Mouse (Mus musculus) cerebellum, adult 2 months (tissue): ENCODE data around the gene Crlf2. TPM values are rescaled to one million over a fixed set of nuclear protein-coding genes. Genes with fewer than 3 reads are reported as not detected.

Experiments used
- DNase-seq, 2 experiments: peaks; one replicate each; pipeline ENCODE4 v3.0.0; 2021
- H3K27ac ChIP-seq: fragments of 200-500 bp; 2 replicates; pipeline ENCODE4 v1.5.1; 2012; ENCODE audit warnings: low read length, control low read depth, inconsistent platforms; ENCODE audit not compliant: insufficient read depth
- H3K27me3 ChIP-seq: fragments of 200-500 bp; 2 replicates; pipeline ENCODE4 v1.6.1; 2012; ENCODE audit warnings: inconsistent platforms, mild to moderate bottlenecking, low read length, moderate library complexity; ENCODE audit not compliant: control insufficient read depth, insufficient read depth
- H3K4me1 ChIP-seq: fragments of 200-500 bp; 2 replicates; pipeline ENCODE4 v1.6.1; 2011; ENCODE audit warnings: low read length; ENCODE audit not compliant: control insufficient read depth, insufficient read depth
- H3K4me3 ChIP-seq: fragments of 200-500 bp; replicated peaks from 2 replicates; pipeline ENCODE3; 2011; ENCODE audit warnings: mild to moderate bottlenecking, low read depth, low read length, control low read depth; ENCODE audit not compliant: insufficient read depth
- CTCF ChIP-seq: fragments of 200-500 bp; IDR thresholded peaks from 2 replicates; pipeline ENCODE4 v1.5.1; 2011; ENCODE audit warnings: low read depth, mild to moderate bottlenecking, control low read depth, low read length, moderate library complexity, borderline replicate concordance; ENCODE audit not compliant: insufficient read depth
- POLR2A ChIP-seq: fragments of 200-500 bp; IDR thresholded peaks from 2 replicates; pipeline ENCODE4 v1.6.1; 2011; ENCODE audit warnings: low read length, control low read depth, borderline replicate concordance; ENCODE audit not compliant: insufficient read depth
- WGBS: fragments of 180-500 bp; shearing (Covaris S2); methylation state at CpG from one replicate; pipeline ENCODE4 v1.1.7; 2018; 5-methylcytosine and 5-hydroxymethylcytosine counted together
- polyA plus RNA-seq: library from polyadenylated mRNA; depleted of rRNA; stranded (reverse); fragments of >200 nt; gene quantifications from 2 replicates; pipeline ENCODE4 v1.2.3, GENCODE M21; 2012; rRNA removed

The Crlf2 gene
- polyA plus RNA-seq, result 15.7 and 17.5 TPM in 2 replicates

DNA sequence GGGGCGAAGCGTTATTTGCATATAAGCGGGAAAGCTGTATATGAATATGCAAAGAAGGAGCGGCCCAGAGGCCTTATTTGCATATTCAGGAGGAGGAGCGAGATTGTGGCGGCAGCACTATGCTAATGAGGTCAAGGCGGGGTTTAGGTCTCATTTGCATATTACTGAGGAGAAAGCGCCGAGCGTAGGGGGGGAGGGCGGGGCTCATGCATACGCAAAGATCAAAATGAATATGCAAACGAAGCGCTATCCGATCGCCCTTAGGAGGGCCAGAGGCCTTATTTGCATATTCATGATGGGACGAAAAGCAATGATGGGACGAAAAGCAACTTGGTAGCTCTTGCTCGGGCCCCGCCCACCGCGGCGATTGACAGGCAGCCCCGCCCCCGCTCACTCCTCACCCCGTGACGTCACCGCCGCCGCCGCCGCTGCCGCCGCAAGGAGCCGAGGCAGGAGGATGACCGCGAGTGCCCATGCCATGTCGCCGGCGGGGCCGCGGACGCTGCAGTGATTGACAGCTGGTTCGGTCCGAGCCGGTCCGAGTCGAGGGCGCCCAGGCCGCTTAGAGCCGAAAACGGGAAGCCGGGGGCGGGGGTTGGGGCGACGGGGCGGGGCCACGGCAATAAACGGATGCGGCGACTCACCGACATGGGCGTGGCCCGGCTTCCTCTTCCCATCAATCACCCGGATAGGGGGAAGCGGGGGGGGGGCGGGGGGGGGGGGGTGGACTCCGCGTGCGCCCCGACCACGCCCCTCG is at the start of gene Crlf2:
Gene Crlf2, minus strand, starts transcription at position 590 of the 757 bp plus-strand sequence.
- TF ChIP-seq CTCF (no peak), POLR2A (no peak)
- H3K4me3 ChIP-seq, result peak within 1 kb of the TSS; percentile 82

DNA sequence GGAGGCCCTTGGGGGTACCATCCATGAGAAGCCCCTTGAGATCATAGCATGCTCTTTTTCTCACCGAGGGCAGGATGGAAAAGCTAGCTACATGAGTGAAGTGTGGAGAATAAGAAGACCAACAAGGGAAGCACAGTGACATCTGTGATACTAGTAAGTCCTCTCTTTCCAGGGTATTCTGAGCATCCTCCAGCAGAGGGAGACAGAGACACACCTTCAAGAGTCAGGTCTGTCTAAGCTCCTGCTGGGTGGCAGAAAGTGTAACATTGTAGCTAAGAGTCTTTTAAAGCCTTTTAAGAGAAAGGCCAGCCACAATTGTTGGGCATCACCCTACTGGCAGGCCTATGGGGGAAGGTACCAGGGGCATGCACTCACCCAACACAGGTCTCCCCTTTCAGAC is 43.8 kb upstream of the Crlf2 start:
- DNase-seq, result no peak
- WGBS, result 39% methylated on average over 1 of the region's 1 CpGs
- Histone ChIP-seq H3K27me3 (no peaks in the 10 kb centered on the region; the same call in 1 of the 2 replicates), H3K27ac (no peak overlapping the region), H3K4me1 (no peaks in the 10 kb centered on the region), H3K4me3 (no peak overlapping the region)
- peak; percentile 22; the same call in 1 of the 2 replicates for TF ChIP-seq CTCF
- no peak for TF ChIP-seq POLR2A

More for the DNA sequence above, at the start of gene Crlf2:
- Histone ChIP-seq H3K4me1 (no peaks in the 10 kb centered on the region), H3K27me3 (no peaks in the 10 kb centered on the region; the same call in 1 of the 2 replicates), H3K27ac (peak within 1 kb of the TSS; percentile 95)
- peak; percentile 94 to 96 for DNase-seq
- under 1% methylated on average over 68 of the region's 73 CpGs for WGBS

DNA sequence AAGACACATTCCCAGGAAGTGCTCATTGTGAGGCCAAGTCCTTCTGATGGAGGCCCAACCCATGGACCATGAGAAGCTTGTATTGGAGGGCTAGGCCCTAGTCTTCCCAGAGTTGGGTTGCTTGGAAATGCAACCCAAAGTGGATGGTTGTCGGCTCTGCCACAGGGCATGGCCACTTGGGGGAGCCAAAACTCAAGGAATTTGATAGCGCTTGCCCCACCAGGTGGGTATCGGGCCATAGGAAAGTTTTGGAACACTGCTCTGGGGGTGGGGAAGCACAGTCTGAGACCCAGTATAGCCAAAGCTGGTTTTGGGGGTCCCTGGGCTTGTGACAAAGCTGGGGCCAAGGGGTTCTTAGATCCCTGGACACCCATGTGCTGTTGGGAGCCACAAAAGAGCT is 42.3 kb upstream of the Crlf2 start:
- H3K27me3 ChIP-seq, result no peaks in the 10 kb centered on the region; the same call in 1 of the 2 replicates
- DNase-seq, result no peak
- no peak for TF ChIP-seq POLR2A
- TF ChIP-seq CTCF, result peak; percentile 46; the same call in 1 of the 2 replicates
- no peaks in the 10 kb centered on the region for H3K4me1 ChIP-seq
- 16% methylated on average over 3 of the region's 3 CpGs for WGBS
- H3K27ac ChIP-seq, result no peak overlapping the region
- H3K4me3 ChIP-seq, result no peak overlapping the region

DNA sequence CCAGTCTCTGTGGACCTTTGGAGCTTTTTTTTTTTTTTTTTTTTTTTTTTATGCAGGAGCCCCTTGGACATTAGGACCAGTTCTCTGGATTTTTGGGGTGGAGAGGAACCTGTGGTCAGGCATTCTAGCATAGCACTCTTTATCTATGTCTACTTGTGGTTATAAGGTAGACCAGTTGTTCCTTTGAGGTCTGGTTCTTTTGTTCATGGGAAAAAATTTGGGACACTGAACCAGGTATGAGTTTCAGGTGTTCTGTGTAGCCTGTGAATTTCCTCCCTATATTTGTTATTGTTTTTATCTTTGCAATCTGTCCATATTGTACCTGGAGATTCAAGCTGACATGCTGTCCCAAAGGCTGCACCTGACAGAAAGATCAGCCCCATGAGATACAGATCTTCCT is 40.1 kb upstream of the Crlf2 start:
- H3K4me3 ChIP-seq, result no peak overlapping the region
- no peak for TF ChIP-seq CTCF
- no peaks in the 10 kb centered on the region for H3K4me1 ChIP-seq
- no peak for DNase-seq
- H3K27ac ChIP-seq, result no peak overlapping the region
- H3K27me3 ChIP-seq, result no peaks in the 10 kb centered on the region

DNA sequence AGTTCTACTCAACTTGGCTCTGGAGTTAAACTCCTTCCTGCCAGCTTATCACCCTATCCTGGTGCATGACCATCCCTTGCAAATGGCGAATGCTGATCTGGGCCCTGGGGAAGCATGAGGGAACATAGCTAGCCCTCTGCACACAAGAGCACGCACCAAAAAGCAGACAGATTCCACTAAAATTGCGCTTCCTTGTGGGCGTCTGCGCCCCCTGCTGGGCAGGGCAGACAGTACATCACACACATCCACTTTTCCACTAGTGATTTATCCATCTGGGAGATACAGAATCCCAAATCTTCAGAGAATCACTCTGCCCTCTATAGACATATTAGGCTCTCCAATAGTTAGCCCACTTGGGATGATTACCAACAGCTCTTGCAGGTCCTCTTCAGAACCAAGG is 37.9 kb upstream of the Crlf2 start:
- no peak for TF ChIP-seq POLR2A
- 0 out of 2 replicates have a peak, but pooled peaks have one; percentile 3 for TF ChIP-seq CTCF
- no peak for DNase-seq
- WGBS, result 49% methylated on average over 5 of the region's 5 CpGs
- Histone ChIP-seq H3K27me3 (no peaks in the 10 kb centered on the region), H3K4me3 (no peak overlapping the region), H3K4me1 (no peaks in the 10 kb centered on the region), H3K27ac (no peak overlapping the region)

DNA sequence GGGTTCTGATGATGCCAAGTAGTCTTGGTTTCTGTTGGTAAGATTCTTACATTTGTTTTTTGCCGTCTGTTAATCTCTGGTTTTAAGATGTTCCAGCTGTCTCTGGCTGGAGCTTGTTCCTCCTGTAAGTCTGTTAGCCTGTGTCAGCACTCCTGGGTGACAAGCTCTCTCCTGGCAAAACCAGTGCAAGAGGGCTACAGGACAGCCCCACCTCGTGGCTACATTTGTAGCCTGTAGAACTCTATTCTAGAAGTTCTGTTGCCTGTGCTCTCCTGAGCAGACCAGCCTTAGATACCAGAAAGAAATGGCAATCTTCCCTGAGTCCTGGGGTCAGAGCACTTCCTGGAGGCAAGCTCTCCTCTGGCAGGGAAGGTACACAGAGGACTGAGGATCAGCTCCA is 4.0 kb upstream of the Crlf2 start:
- no peak for TF ChIP-seq POLR2A

DNA sequence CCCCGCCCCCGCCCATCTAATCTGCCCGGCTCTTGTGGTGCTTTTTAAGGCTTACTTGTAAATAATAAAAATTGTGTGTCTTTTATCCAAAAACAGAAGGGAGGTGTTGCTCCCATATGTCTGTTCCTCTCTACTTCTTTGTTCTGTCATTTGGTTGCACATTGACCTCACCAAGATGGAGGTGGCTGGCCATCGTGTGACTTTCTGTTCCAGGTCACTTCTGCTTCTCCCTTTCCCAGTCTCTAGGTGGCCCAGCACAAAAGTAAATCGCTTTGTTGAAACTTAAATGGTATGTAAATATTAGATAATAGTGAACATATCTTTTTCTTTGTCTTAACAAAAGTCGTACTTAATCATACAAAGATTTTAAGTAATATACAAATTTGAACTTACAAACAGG is 398 bp upstream of the Crlf2 start:
- H3K27ac ChIP-seq, result no peak overlapping the region
- no peaks in the 10 kb centered on the region for H3K4me1 ChIP-seq
- no peak for TF ChIP-seq POLR2A
- no peak for TF ChIP-seq CTCF
- no peak overlapping the region for H3K4me3 ChIP-seq
- 20% methylated on average over 6 of the region's 6 CpGs for WGBS
- peak in 1 of 2 experiments; percentile 27 for DNase-seq
- H3K27me3 ChIP-seq, result no peaks in the 10 kb centered on the region; the same call in 1 of the 2 replicates

More for the DNA sequence above, 4.0 kb upstream of the Crlf2 start:
- H3K27ac ChIP-seq, result no peak overlapping the region
- H3K27me3 ChIP-seq, result no peaks in the 10 kb centered on the region; the same call in 1 of the 2 replicates
- WGBS, result 51% methylated on average over 2 of the region's 2 CpGs
- H3K4me1 ChIP-seq, result no peaks in the 10 kb centered on the region
- H3K4me3 ChIP-seq, result no peak overlapping the region
- DNase-seq, result no peak

DNA sequence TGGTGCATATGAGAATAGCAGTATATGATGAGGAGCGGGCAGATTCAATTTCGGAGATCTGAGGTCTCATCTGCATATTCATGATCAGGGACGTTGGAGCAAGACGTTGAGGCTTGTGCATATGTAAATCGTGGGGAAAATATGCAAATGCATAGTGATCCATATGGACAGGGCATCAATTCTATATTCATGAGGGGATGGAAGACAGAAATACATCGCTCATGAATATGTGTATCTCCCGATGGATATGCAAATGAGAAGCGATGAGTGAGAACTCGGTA is 730 bp downstream of the Crlf2 start:
- TF ChIP-seq POLR2A (no peak), CTCF (no peak)
- Histone ChIP-seq H3K27ac (peak overlapping the region; percentile 89), H3K27me3 (no peaks in the 10 kb centered on the region; the same call in 1 of the 2 replicates), H3K4me1 (no peaks in the 10 kb centered on the region), H3K4me3 (peak overlapping the region; percentile 82)
- under 1% methylated on average over 9 of the region's 9 CpGs for WGBS
- DNase-seq, result no peak
